Mouse (Mus musculus): ENCODE results near the gene Gm10778. TPM values are rescaled to one million over a fixed set of nuclear protein-coding genes. Genes with fewer than 3 reads are reported as not detected.
"Not testable (repeated sequence)": the region's sequence is repeated elsewhere in the genome, so short reads cannot be mapped to it uniquely, and the experiment has no call there.

Gm10778 gene
- total RNA-seq, 4 experiments from 2014 or later = 1.3 to 2.1 (median 1.5) TPM

DNA sequence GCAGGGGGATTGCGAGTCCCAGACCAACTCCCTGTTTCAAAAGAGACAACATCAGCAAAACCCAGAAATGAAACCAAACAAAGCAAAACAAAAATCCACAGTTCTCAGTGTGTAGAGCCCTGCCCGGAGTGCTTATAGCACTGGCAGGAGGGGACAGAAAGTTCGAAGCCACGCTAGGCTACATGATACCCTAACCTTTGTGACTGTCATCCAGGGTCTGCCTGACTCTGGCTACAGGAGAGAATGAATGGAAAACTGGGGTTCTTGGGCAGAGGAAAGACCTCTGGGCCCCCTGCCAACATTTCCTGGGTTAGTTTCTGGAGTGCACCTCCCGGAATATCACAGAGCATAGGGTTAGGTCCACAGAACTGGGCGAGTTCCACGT, 21.0 kb upstream of the Gm10778 start:
- DNase-seq (ENCODE audit: low spot score in 2 of 2) = no peak

DNA sequence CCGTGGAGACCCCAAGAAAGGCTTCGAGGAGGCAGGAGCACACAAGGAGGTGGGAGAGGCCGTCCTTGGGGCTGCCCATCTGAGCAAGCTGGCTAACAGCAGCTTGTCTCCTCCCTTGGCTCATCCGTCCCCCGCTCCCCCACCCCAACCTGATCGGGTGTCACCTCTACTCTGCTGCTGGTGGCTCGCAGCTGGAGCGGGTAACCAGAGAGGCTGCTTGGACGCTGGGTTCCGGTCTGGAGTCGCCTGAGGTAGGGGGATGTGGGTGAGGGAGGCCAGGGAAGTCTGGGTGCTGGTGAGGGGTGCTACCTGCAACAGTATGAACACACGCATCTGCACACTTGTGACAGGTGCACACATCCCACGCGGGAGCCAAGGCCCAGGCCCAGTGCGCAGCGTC, 20.5 kb upstream of the Gm10778 start, which contains the start of gene Ankrd24:
Ankrd24 (plus strand) TSS at position 151 of the 400 bp plus-strand sequence.
- DNase-seq (ENCODE audit: low spot score in 2 of 2) = no peak

DNA sequence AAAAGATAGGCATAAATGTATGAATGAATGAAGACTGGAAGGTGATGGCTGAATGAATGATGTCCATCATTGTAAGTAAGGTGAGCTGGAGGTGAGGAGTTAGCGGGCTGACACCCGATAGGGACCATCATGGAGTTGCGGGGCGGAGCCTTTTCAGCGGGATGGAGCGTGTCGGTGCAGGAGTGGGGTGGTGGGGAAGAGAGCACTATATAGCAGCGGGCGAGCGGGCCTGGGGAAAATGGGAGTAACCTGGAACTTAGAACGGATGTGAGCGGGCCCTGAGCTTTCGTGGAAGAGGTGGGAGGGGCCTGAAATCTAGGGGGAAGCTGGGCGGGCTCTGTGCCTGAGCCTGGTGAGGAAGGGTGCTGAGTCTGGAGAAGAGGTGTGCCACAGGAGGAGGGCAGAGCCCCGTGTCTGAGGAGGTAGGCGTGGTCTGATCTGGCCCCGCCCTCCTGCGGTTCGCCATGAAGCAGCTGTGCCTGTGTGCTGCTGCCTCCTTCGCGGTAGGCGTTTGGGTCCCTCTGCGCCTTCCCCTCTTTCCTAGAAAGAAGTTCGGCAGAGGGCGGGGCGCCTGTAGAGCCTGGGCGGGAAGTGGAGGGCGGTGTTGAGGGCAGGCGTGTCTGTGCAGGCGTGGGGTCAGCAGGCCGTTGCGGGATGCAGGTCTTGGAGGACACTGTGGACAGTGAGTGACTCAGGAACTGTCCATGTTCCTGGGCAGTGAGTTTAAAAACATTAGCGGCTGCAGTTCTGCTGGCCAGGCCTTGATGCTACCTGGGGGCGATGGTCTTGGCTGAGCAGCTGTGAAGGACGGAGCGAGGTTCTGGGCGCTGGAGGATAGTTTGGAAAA, 15.4 kb upstream of the Gm10778 start:
- peak in 1 of 2 experiments; percentile 64 for DNase-seq (ENCODE audit: low spot score in 2 of 2)

DNA sequence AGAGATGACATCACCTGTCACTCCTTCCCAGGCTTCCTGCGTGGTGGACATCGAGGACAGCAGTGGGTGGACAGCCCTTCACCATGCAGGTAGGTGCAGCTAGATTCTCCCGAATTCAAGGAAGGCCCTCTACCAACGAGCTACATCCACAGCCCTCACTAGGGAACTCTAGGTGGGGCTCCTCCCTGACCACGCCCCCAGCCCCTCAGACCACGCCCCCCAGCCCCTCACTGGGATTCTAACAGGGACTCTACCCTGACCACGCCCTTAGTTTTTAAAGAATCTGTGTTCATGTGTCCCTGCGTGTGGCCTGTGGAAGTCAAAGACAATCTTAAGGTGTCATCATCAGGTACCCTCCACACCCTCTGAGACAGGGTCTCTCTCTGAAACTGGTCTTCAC, 12.5 kb upstream of the Gm10778 start:
- DNase-seq (ENCODE audit: low spot score in 2 of 2) = no peak

DNA sequence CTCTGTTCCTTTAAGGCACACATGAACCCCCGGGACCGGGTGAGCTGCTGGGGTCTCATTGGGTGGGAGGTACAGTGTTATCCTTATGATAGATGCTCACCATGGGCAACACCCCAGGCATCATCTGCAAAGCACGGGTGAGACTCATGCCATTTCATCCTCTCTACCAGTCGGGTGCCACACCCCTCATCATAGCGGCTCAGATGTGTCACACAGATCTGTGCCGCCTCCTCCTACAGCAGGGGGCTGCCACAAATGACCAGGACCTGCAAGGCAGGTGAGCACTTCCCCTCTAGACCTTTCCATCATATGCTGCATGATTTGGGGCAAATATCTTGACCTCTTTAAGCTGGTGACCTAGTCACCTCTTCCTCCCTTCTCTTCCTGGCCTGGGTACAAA, 10.8 kb upstream of the Gm10778 start:
- DNase-seq (ENCODE audit: low spot score in 2 of 2) = no peak

DNA sequence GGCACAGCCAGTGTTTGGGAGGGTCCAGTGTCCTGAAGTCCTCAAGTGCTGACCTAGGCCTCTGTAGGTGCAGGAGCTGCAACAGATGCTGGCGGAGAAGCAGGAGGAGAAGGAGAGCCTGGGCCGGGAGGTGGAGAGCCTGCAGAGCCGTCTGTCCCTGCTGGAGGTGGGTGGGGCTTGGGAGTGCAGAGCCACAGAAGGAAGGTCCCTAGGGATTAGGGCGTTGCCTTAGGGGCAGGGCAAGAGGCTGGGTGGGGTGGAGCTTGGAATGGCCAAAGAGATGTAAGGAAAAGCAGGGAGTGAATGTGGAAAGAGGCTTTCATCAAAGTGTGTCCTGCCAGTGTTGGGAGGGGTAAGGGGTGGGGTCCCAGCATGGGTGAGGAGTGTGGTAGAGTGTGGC, 8.0 kb upstream of the Gm10778 start:
- DNase-seq (ENCODE audit: low spot score in 2 of 2) = not testable (repeated sequence)

DNA sequence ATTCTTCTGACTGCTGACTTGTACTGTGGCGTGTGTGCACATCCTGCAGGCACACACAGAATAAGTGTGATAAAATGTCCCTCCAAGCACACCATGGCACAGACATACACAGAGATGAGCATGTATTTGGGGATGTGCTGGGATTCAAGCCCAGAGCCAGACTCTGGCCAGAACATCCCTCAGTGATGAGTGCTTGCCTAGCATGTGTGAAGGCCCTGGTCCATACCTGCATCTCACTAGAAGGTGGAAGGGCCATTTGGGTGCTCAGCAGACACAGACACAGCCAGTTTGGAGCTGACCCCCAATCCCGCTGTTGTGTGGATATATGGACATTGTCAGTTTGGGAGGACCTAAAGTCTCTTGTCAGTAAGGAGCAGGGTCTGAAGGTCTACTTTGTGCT, 7.3 kb upstream of the Gm10778 start:
- no peak for DNase-seq (ENCODE audit: low spot score in 2 of 2)

DNA sequence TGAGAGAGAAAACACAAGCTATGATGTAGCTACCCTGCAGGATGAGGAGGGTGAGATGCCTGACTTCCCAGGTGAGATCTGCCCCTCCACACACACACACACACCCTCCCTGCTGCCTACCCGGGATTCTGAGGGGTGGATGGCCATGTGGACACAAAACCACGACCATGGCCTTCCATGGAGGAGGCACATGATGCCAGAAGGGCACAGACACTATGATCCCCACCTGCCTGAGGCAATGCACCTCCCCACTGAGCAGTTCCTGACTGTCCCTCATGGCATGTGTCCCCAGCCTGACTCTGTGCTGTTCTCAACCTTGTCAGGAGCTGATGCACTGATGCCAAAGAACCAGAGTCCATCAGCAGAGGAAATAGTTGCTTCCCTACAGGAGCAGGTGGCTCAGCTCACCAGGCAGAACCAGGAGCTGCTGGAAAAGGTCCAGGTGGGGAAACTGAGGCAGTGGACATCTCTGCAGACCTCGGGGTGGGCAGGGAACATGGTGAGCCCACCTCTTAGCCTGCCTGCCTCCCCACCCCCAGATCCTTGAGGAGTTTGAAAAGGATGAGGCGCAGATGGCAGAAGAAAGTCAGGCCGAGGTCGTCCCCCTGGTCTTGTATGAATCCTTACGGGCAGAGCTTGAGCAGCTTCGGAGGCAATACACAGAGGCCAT, 6.7 kb upstream of the Gm10778 start:
- DNase-seq (ENCODE audit: low spot score in 2 of 2) = no peak

DNA sequence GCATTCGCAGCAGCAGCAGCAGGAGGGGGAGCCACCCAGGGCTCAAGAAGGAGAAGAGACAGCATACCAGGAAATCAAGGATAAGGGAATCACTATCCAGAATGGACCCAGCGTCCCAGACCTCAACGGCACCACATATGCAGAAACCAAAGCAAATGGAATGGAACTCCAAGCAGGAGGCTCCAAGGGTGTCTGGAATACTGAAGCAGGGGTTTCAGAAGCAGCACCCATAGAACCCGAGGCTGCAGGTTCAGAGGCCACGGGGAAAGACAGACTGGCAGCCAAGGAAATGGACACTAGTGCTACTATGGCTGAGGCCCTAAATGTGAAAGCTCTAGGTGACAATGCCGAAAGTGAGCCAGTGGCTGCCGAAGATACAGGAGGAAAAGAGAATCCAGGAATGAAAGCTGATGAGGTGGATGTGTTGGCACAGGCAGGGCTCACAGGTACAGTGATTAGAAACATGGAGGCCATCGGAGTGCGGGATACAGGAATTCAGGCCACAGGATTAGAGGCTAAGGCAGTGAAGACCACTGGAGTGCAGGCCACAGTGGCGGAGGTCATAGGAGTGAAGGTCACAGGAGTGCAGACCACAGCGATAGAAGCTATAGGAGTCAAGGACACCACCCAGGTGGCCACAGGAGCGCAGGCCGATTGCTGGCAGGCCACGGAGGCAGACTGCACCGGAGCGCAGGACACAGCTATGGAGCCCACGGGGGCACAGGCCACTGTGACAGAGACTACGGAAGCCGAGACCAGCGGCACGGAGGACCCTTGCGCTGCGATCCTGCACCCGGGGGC, 6.0 kb upstream of the Gm10778 start:
- no peak for DNase-seq (ENCODE audit: low spot score in 2 of 2)

DNA sequence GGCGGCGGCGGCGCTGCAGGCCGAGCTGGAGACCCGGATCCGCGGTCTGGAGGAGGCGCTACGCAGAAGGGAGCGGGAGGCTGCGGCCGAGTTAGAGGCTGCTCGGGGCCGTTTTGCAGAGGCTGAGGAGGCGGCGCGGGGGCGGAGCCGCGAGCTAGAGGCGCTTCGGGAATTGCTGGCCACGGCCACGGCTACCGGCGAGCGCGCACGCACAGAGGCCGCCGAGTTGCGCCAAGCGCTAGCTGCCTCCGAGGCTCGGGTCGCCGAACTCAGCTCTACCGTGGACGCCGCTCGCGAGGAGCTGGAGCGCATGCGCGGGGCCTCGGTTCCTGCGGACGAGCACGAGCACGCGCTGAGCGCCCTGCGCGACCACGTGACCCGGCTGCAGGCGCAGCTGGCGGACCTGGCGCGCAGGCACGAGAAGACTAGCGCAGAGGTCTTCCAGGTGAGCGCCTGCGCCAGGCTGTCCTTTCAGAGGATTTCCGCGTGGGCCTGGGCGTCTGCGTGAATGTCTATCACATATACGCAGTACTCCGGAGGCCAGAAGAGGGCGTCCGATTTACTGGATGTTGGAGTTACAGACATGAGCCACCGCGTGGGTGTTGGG, 5.3 kb upstream of the Gm10778 start:
- peak; percentile 88 to 95 for DNase-seq (ENCODE audit: low spot score in 2 of 2)

DNA sequence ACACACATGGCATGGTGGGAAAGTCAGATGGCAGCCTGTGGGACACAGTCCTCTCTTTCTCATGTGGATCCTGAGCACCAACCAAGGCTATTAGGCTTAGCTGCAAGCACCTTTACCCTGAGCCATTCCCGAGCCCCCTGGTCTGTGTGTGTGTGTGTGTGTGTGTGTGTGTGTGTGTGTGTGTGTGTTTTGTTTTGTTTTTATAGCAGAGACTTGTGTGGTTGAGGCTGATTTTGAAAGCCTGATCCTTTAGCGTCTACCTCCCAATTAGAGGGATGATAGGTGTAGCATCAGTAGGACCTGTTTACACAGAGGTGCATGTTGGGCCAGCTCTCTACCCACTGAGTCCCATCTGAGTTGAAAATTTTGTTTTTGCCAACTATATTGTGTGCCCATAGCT, 4.7 kb upstream of the Gm10778 start:
- no peak for DNase-seq (ENCODE audit: low spot score in 2 of 2)

DNA sequence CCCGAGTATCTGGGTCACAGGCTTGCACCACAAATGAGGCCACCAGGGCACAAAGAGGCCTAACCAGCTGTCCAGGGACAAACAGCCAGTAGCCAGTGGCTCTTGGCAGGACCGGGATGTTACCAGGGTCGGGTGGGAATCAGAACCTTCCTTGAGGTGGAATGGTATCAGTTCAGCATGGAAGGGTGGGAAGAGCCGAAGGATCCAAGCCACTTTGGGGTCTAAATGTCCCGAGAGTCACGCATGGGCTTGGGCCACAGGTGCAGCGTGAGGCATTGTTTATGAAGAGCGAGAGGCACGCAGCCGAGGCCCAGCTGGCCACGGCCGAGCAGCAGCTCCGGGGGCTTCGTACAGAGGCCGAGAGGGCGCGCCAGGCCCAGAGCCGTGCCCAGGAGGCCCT, 4.1 kb upstream of the Gm10778 start:
- peak in 1 of 2 experiments; percentile 2 for DNase-seq (ENCODE audit: low spot score in 2 of 2)

DNA sequence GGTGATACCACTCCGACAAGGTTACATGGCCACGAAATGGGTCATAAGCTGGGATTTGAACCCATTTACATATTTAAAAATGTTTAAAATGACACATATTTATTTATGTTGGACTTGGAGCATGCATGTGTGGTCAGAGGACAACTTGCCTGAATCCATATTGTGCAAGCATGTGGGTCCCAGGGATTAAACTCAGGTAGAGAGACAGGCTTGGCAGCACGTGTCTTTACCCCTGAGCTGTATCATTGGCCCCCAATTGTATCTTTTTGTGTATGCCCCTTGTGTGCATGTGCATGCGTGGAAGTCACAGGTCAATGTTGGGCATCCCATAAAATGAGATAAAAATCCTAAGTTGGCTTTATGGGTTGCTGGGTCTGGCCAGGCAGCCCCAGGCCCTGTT, 3.5 kb upstream of the Gm10778 start:
- DNase-seq (ENCODE audit: low spot score in 2 of 2) = no peak

DNA sequence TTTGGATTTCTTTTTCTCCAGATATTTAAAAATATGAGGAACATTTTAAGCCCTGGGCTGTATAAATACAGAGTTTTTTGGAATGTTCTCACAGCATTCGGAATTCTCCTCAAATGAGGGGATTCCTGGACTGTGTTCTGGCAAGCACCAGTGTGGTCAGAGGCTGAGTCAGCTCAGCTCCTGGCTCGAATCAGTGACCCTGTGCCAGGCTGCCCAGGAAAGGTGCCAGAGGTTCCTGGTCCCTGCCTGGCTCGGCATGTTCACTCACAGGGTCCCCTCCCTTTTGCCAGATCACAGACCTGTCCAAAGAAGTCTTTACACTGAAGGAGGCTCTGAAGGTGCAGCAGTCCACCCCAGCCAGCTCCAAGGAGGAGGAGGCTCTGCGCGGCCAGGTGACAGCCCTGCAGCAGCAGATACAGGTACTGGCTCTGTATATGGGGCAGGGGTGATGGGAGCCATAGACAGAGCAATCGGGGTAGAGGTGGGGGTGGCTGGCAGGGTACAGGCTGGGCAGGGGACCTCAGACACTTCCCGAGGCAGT, 2.8 kb upstream of the Gm10778 start:
- no peak for DNase-seq (ENCODE audit: low spot score in 2 of 2)

DNA sequence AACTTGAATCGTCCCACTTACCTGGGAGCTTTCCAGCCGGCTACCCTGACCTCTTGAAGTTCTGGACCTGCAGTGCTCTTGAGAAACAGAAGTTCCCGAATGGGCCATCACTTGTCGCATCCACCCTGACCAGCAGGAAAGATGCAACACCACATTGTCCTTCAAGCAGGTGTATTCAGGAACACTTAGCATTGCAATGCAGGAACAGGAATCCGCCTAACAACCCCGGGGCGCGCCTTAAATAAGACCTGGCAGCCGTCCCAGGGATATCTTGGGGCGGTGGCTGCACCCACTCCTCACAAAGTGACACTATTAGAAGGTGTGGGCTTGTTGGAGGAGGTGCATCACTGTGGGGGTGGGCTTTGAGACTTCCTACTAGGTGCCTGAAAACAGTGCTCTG, 6.3 kb downstream of the Gm10778 start:
- no peak for DNase-seq (ENCODE audit: low spot score in 2 of 2)

DNA sequence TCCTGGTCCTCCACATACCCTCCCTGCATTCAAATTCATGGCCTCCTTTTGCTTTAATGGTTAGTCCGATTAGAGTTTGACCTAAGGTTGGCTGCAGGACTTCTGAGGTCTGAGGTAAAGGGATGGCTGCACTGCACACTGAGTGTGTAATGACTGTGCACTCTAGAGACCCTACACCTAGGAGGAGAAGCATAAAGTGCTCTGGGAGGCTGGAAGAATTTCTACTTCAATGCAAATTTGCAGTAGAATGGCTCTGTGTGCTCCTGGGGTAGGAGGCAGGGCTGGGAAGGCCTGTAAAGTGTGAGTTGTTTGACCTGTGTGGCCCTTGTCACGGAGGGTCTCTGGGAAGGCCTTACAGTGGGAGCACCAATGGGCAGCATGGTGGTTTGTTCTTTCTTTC, 7.3 kb downstream of the Gm10778 start:
- DNase-seq (ENCODE audit: low spot score in 2 of 2) = no peak

DNA sequence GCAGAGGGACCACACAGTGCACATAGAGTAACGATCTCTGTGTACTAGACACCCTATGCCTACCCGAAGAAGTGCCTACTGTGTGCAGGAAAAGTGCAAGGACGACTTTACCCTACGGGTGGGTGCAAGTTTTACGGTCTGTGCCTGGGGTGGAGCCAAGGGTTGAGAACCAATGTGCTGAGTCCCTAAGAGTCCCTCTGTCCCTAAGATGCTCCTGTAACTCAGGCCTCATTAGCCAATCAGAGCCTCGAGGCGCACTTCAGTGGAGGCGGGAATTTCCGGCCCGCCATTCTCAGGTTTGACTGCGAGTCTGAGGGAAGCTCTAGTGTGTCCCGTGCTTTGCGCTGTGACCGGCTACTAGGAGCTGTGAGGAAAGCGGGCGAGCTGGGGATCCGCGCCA, 38.3 kb downstream of the Gm10778 start:
- not testable (repeated sequence) for DNase-seq (ENCODE audit: low spot score in 2 of 2)

DNA sequence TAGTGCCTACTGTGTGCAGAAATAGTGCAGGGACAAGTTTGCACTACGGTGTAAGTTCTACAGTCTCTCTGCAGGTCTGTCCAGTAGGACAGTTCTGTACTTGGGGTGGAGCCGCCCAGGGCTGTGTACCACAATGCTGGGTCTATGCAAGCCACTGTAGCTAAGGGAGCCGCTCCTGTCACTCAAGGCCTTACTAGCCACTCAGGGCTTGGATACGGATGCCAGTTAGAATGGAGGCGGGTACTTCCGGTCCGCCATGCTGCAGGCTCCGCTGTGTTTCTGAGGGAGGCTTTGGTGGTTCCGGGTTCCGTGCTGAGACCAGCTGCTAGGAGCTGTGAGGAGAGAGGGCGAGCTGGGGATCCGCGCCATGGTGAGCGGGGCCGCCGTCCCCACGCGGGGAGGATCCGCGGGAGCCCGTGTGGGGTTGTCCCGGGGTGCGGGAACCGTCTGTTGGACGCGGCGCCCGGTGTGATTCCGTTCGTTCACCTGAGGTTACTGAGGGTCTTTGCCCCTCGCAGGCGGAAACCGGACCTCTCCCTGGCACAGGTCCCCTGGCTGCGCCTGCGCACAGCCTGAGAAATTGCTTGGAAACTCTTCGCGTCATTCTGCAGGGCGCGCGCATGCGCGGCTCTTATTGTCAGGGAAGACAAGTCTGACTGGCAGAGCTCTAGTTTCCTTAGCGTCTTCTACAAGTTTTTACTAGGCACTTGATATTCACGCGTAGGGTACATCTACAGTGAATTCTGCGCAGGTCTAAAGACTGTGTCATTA, 55.9 kb downstream of the Gm10778 start, which contains the start of gene Zfp433:
Zfp433 (plus strand) TSS at position 295 of the 771 bp plus-strand sequence.
- DNase-seq (ENCODE audit: low spot score in 2 of 2) = not testable (repeated sequence)

All from gastrocnemius, adult 8-10 months (tissue).